Mouse (Mus musculus): ENCODE data around the gene Vmn1r20.
"Not testable (repeated sequence)": the region's sequence is repeated elsewhere in the genome, so short reads cannot be mapped to it uniquely, and the experiment has no call there.

The Vmn1r20 gene

DNA sequence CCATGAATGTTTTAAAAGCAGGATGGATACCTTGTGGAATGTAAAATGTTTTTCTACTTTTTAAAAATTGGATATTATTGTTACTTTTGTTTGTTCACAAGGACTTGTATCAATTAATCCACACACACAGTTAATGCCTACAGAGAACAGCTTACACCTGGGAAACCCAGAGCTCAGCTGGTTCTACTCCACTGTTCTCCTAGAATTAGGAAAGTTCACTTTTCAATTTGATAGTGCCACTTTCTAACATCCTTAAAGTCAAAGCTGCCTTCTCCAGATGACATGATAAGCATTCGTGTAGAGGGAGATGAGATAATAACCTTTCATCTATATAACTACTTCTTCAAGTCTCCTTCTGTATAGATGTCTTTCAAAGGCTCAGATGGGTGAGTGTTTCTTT, at the start of gene Vmn1r20:
TSS of gene Vmn1r20 (plus strand) at position 301 of the 400 bp plus-strand sequence.
- DNase-seq (ENCODE audit: low spot score in 2 of 2), result no peak

DNA sequence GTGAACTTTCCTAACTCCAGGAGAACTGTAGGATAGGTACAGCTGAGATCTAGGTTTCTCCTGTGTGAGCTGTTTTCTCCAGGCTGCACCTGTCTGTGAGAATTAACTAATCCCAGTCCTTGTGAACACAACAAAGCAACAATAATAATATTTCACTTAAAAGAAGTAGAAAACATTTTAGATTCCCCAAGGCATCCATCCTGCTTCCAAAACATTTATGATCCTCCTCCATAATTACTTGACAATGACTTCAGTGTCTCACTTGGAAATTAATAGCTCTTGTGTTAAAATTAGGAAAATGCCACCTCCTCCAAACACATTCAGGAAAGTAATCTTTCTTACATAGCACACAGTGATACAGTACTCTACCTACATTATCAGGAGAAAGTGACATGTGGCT, 33.0 kb upstream of the Vmn1r20 start, which contains the start of gene Vmn1r18:
TSS of gene Vmn1r18 (minus strand) at position 101 of the 400 bp plus-strand sequence.
- no peak for DNase-seq (ENCODE audit: low spot score in 2 of 2)

DNA sequence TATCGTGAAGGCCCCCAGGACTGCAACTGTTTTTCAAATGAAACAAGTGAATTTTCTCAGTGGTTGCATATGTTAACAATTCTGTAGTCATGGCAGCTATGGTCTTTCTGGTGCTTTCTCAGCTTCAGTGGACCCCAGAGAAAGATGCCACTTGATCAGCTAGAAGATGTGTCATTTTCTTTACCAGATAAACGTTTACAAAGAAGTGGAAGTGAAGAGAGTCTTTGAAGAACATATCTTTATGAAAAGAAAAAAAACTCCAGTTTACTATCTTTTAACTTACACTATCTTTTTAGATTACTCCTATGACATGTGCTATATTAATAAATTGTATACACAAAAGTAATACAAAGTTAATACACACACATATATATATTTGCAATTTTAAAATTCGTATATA, 25.2 kb upstream of the Vmn1r20 start, which contains the start of gene Vmn1r19:
TSS of gene Vmn1r19 (plus strand) at position 301 of the 400 bp plus-strand sequence.
- not testable (repeated sequence) for DNase-seq (ENCODE audit: low spot score in 2 of 2)

DNA sequence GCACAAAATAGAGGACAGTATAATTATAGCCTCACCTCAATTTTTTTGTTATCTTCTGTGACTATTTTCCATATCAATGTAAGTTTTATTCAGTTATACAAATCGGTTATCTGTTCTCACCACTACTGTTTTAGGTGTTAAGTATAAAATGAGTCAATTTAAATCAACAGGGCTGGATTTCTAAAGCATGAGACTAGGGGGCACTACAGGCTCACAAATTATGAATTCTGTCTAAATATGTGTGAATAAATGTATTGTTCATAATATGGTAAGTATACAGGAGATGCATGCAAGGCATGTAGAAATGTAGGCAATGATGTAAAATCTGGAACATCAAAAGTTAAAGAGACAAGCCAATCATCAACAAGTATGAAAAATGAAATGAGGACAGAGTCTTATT, 2.5 kb downstream of the Vmn1r20 start:
- no peak for DNase-seq (ENCODE audit: low spot score in 2 of 2)

DNA sequence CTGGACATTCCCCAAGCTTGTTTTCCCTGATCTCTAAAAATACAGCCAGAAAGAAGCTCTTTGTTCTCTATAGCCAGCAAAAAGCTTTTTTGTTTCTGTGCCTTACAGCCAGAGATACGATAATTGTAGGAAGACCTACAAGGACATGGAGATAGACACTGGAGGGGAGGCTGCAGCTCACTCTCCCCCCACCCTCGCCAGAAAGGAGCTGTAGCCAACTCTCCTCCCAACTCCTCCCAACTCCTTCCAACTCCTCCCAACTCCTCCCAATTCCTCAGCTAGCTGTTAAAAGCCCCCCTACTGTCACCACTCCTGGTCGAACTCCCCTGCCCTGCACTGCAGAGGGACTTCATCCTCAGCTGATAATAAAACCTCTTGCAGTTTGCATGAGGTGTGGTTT, 39.4 kb downstream of the Vmn1r20 start:
- DNase-seq (ENCODE audit: low spot score in 2 of 2), result not testable (repeated sequence)
